ENCODE assay signal across 19 mouse cellular contexts in genomic region chr12:84827384-84827933, GRCm38 (mm10). TPM values are rescaled to one million over a fixed set of nuclear protein-coding genes. Genes with fewer than 3 reads are reported as not detected.
DNase-seq lines count a peak whose midpoint lies in the region; ATAC-seq and TF ChIP-seq lines count a peak whose summit lies in the region.
"Had no signal": no experiment of that assay in that cellular context is flagged by ENCODE, and none has a peak within 500 bp of the region (broad histone marks: within the 10 kb centered on the region; RNA-seq: fewer than 3 reads in every experiment).

No protein-coding gene starts in this region.

- no peak for ATAC-seq in limb, embryonic 15.5 days (ENCODE audit: insufficient number of reproducible peaks, low FRiP score, low TSS enrichment, low read depth)
- no peak for ATAC-seq in liver, postnatal 0 days
- ATAC-seq: intestine, embryonic 16.5 days; Patski had no signal

- WGBS in limb, embryonic 15.5 days: 29% methylated on average over 8 of the region's 8 CpGs
- 56% methylated on average over 8 of the region's 8 CpGs for WGBS in liver, postnatal 0 days (ENCODE audit: insufficient replicate concordance)

- no peaks in the 10 kb centered on the region for H3K9me3 ChIP-seq in limb, embryonic 15.5 days
- H3K9me3 ChIP-seq in liver, postnatal 0 days (ENCODE audit: low read length): no peaks in the 10 kb centered on the region
- H3K9me3 ChIP-seq: forebrain, embryonic 10.5 days; hindbrain, embryonic 12.5 days; midbrain, embryonic 10.5 days had no signal

- peaks cover 15% of the 10 kb centered on the region for H3K27me3 ChIP-seq in limb, embryonic 15.5 days
- no peaks in the 10 kb centered on the region for H3K27me3 ChIP-seq in liver, postnatal 0 days (ENCODE audit: insufficient read depth, low read length)
- H3K27me3 ChIP-seq: hindbrain, embryonic 12.5 days; Patski had no signal

- peaks cover 32% of the 10 kb centered on the region for H3K4me1 ChIP-seq in limb, embryonic 15.5 days
- no peaks in the 10 kb centered on the region for H3K4me1 ChIP-seq in liver, postnatal 0 days (ENCODE audit: insufficient read depth)
- H3K4me1 ChIP-seq: forebrain, embryonic 10.5 days; hindbrain, embryonic 12.5 days; midbrain, embryonic 10.5 days had no signal

- no peak overlapping the region for H3K4me3 ChIP-seq in limb, embryonic 15.5 days
- H3K4me3 ChIP-seq in liver, postnatal 0 days (ENCODE audit: low read depth, low read length): no peak overlapping the region
- H3K4me3 ChIP-seq: forebrain, embryonic 10.5 days; hindbrain, embryonic 12.5 days; midbrain, embryonic 10.5 days had no signal

- peak; percentile 50 for DNase-seq in adrenal gland, adult 2 months
- no peak for DNase-seq in adrenal gland, adult 8-10 months
- peak; percentile 35 for DNase-seq in heart, postnatal 4 days
- DNase-seq in heart, adult 8-10 months (ENCODE audit: low spot score): no peak
- DNase-seq in ovary, postnatal 36 days (ENCODE audit: low spot score): peak; percentile 28
- DNase-seq in ovary, postnatal 10 days (ENCODE audit: low spot score): no peak
- DNase-seq in liver, postnatal 0 days: no peak
- DNase-seq: kidney, postnatal 14 days; lung, postnatal 14 days; right cerebral cortex, postnatal 25 days; thymus, postnatal 4 days had no signal

- no peak for TF ChIP-seq CTCF in liver, postnatal 0 days (IDR thresholded peaks at IDR 0.05; ENCODE audit: low read depth)

- no peak overlapping the region for H3K9ac ChIP-seq in limb, embryonic 15.5 days
- no peak overlapping the region for H3K9ac ChIP-seq in liver, postnatal 0 days (replicated peaks)
- H3K9ac ChIP-seq: hindbrain, embryonic 12.5 days had no signal

- TF ChIP-seq EP300 in liver, postnatal 0 days (IDR thresholded peaks at IDR 0.05; ENCODE audit: low read depth): no peak

- no peaks in the 10 kb centered on the region for H3K36me3 ChIP-seq in limb, embryonic 15.5 days
- no peaks in the 10 kb centered on the region for H3K36me3 ChIP-seq in liver, postnatal 0 days (replicated peaks; ENCODE audit: insufficient read depth, low read length)
- H3K36me3 ChIP-seq: forebrain, embryonic 10.5 days; hindbrain, embryonic 12.5 days; midbrain, embryonic 10.5 days had no signal

- no peak overlapping the region for H3K4me2 ChIP-seq in limb, embryonic 15.5 days
- H3K4me2 ChIP-seq in liver, postnatal 0 days (ENCODE audit: low read depth, low read length): no peak overlapping the region
- H3K4me2 ChIP-seq: hindbrain, embryonic 12.5 days; liver, embryonic 11.5 days had no signal

- H3K27ac ChIP-seq in limb, embryonic 15.5 days: 0 out of 2 replicates have a peak overlapping the region, but pooled peaks have one; percentile 22
- no peak overlapping the region for H3K27ac ChIP-seq in liver, postnatal 0 days (ENCODE audit: low read depth)
- H3K27ac ChIP-seq: forebrain, embryonic 10.5 days; hindbrain, embryonic 12.5 days; midbrain, embryonic 10.5 days had no signal

RNA-seq across cellular contexts. Expression of gene Ltbp2, which starts 48.9 kb away (rescaled TPM):
- 10 to 100 TPM in 1 of 2 experiments, 1 to 10 TPM in 1; 6.6 to 11.9 TPM for total RNA-seq in adrenal gland, adult 2 months (2021)
- 11.8 and 16.1 TPM in 2 replicates for polyA plus RNA-seq in adrenal gland, adult 2 months (2012; rRNA removed)
- total RNA-seq in adrenal gland, adult 8-10 months (2022): 1 to 10 TPM; 1.6 to 7.3 (median 5.3) TPM
- 1 to 10 TPM; 7.6 to 8.9 TPM for total RNA-seq in heart, postnatal 4 days (2021)
- total RNA-seq in heart, adult 8-10 months (2022): 1 to 10 TPM in 3 of 4 experiments, under 1 TPM in 1; 0.88 to 1.1 (median 1.1) TPM
- polyA plus RNA-seq in limb, embryonic 15.5 days (2015; fragmentation: Nextera tagmentation; extraction: Ambion mirVana): 7.1 and 8.7 TPM in 2 replicates
- 0.31 and 0.59 TPM in 2 replicates for polyA plus RNA-seq in liver, postnatal 0 days (2015; fragmentation: Nextera tagmentation; extraction: Ambion mirVana)
- total RNA-seq: granulocyte monocyte progenitor cell, adult 5-6 weeks had no signal

RNA-seq across cellular contexts. Expression of gene Isca2, which starts 54.4 kb away (rescaled TPM):
- total RNA-seq in adrenal gland, adult 2 months (2021): 10 to 100 TPM; 76.0 to 80.8 TPM
- polyA plus RNA-seq in adrenal gland, adult 2 months (2012; rRNA removed): 42.1 and 54.5 TPM in 2 replicates
- total RNA-seq in adrenal gland, adult 8-10 months (2022): 10 to 100 TPM; 53.6 to 69.2 (median 65.4) TPM
- 10 to 100 TPM; 72.9 to 75.3 TPM for total RNA-seq in heart, postnatal 4 days (2021)
- 100 to 1,000 TPM in 1 of 4 experiments, 10 to 100 TPM in 3; 89.1 to 116 (median 94.9) TPM for total RNA-seq in heart, adult 8-10 months (2022)
- 113 TPM in 2 replicates for polyA plus RNA-seq in limb, embryonic 15.5 days (2015; fragmentation: Nextera tagmentation; extraction: Ambion mirVana)
- polyA plus RNA-seq in liver, postnatal 0 days (2015; fragmentation: Nextera tagmentation; extraction: Ambion mirVana): 97.5 and 99.9 TPM in 2 replicates

RNA-seq across cellular contexts. Expression of gene Npc2, which starts 54.5 kb away (rescaled TPM):
- 100 to 1,000 TPM in 1 of 2 experiments, 10 to 100 TPM in 1; 85.4 to 100 TPM for total RNA-seq in adrenal gland, adult 2 months (2021)
- polyA plus RNA-seq in adrenal gland, adult 2 months (2012; rRNA removed): 126 and 165 TPM in 2 replicates
- 100 to 1,000 TPM in 1 of 4 experiments, 10 to 100 TPM in 3; 79.8 to 105 (median 86.2) TPM for total RNA-seq in adrenal gland, adult 8-10 months (2022)
- 10 to 100 TPM; 42.6 to 45.3 TPM for total RNA-seq in heart, postnatal 4 days (2021)
- 10 to 100 TPM; 26.1 to 29.6 (median 26.9) TPM for total RNA-seq in heart, adult 8-10 months (2022)
- 72.0 and 76.6 TPM in 2 replicates for polyA plus RNA-seq in limb, embryonic 15.5 days (2015; fragmentation: Nextera tagmentation; extraction: Ambion mirVana)
- 29.7 and 30.0 TPM in 2 replicates for polyA plus RNA-seq in liver, postnatal 0 days (2015; fragmentation: Nextera tagmentation; extraction: Ambion mirVana)

Comparison
In these comparisons a context has a peak if more than half of its experiments do, and no peak if none do; other contexts are left out.
1. DNase-seq: peak in adrenal gland, adult 2 months (single experiment), heart, postnatal 4 days (single experiment) and ovary, postnatal 36 days (single experiment); none in adrenal gland, adult 8-10 months (single experiment), heart, adult 8-10 months (single experiment), ovary, postnatal 10 days (single experiment) and liver, postnatal 0 days (single experiment).